Mouse (Mus musculus) olfactory bulb, adult 2 months (tissue): ENCODE measurements at regions not wholly inside any gene's neighbourhood (a gene's known extent, or its start where the extent isn't known, plus 50 kb on each side); places are given as distances from the start of the nearest gene placed in this dataset.

Experiments
- CTCF ChIP-seq: fragments of 200-500 bp; IDR thresholded peaks from 2 replicates; pipeline ENCODE4 v1.5.1; 2012; ENCODE audit warnings: low read depth, mild to moderate bottlenecking, low read length, moderate library complexity; ENCODE audit not compliant: insufficient read depth
- POLR2A ChIP-seq: fragments of 200-500 bp; IDR thresholded peaks from 2 replicates; pipeline ENCODE4 v1.6.1; 2012; ENCODE audit warnings: mild to moderate bottlenecking, low read depth, low read length, moderate library complexity; ENCODE audit not compliant: insufficient read depth

- TF ChIP-seq CTCF: no peak
- no peak for TF ChIP-seq POLR2A
Observed at GRCm38 (mm10) chr15:72322127-72322526, 1512.2 kb upstream of the Gm6569 start.
